Mouse (Mus musculus) right cerebral cortex, postnatal 4 days (tissue): ENCODE data around the gene Trak2.
A peak's percentile ranks its signal among the peaks of the same experiment; 100 is the strongest.
"Not testable (repeated sequence)": the region's sequence is repeated elsewhere in the genome, so short reads cannot be mapped to it uniquely, and the experiment has no call there.

ENCODE experiments used
- DNase-seq: peaks from one replicate; pipeline ENCODE4 v3.0.0-alpha.2; 2022

Gene Trak2

DNA sequence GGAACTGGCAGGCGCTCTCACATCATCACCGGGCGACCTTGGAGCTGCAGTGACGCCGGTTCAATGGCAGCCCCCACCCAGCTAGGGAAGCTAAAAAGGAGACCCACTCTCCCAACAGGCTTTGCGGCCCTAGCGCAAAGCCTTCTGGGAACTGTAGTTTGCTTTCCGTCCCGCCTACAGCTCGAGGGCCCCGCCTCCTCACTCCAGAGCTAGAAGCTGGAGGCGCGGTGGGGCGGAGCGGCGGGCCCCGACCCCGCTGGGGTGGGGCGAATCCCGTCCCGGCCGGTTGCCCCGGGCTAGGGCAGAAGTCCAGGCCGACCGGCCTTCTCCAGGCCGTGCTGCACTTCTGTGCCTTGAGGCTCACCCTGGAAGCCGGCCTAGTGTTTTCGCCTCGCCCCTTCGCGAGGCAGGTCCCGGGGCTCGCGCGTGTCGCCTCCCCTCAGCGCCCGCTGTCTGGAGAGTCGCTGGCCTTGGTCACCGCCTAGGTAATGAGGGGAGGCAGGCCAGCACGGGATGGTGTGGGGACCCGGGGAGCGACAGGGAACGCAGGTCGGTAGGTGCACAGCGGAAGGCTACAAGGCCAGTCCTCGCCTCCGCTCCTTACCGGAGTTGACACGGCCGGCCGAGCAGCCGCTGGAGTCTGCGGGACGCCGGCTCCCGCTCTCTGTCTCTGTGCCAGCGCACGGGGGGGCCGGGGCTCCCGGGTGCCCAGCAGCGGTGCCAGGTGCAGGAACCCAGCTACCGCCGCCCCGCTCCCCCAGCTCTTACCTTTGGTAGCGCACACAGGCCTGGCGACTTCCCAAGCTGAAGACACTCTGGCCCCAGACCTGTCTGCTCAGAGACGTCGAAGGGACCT, at the start of gene Trak2, which contains the start of gene Stradb:
Gene Trak2, minus strand, starts transcription at position 65 of the 856 bp plus-strand sequence.
Gene Stradb, plus strand, starts transcription at position 157 of the 856 bp plus-strand sequence.
- DNase-seq = peak; percentile 88

DNA sequence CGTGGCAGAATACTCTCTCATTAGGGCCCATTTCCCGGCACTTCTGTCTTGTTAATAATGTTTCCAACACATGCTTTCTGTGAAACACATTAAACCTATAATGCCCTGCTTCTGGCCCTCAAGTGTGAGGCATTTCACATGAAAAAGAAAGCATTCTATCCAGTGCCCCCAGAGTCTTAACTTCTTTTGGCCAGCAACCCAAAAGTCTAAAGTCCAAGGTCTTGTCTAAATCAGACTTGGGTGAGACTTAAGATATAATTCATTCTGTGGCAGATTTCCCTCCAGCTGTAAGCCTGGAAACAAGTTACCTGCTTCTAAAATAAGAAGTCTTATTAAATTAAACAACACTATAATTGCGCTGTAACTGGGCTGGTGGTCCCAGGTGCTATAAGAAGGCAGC, 48.3 kb upstream of the Trak2 start:
- DNase-seq = no peak

DNA sequence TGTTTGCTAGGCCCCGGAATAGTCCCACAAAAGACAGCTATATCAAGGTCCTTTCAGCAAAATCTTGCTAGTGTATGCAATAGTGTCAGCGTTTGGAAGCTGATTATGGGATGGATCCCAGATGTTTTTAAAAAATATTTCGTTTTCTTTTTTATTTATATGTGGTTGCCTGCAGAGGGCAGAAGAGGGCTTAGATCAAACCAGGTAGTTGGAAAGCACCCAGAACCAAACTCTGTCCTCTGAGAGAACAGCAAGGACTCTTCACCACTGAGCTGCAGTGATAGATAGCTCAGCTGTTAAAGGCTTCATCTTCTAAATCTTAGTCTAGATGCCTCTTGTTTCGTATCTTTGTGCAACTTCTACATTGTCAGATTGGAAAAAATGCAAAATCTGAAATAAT, 36.0 kb upstream of the Trak2 start:
- DNase-seq = peak; percentile 10

DNA sequence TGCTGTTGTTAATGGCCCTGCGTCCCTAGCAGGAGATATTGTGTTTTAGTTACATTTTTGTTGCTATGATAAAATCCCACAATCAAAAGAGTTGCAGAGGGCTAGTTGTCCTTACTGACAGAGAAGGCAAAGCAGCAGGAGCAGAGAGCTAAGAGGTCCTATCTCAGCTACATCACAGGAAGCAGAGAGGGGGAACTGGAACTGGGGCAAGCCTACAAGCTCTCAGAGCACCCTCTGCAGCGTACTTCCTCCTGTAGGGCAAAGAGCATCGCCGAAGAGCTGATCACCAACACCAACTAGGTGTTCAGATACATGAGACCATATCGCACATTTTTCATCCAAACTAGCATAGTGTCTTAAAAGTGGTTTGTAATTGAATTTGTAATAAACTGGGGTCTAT, 22.1 kb upstream of the Trak2 start:
- DNase-seq = no peak

DNA sequence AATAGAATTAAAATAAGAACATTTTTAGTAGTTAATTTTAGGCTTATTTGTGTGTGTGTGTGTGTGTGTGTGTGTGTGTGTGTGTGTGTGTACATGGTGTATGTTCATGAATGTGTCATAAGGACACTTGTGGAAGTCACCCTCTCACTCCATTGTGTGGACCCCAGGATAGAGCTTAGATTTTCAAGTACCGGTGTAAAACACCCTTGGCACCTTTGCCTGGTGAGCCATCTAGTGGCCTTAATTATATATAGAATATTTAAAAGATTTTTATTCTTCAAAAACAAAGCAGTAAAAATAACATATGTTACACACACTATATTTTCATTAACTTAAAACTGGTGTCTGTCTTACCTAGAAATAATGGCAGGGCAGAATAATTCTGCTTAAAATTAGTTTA, 20.5 kb upstream of the Trak2 start:
- DNase-seq = no peak

DNA sequence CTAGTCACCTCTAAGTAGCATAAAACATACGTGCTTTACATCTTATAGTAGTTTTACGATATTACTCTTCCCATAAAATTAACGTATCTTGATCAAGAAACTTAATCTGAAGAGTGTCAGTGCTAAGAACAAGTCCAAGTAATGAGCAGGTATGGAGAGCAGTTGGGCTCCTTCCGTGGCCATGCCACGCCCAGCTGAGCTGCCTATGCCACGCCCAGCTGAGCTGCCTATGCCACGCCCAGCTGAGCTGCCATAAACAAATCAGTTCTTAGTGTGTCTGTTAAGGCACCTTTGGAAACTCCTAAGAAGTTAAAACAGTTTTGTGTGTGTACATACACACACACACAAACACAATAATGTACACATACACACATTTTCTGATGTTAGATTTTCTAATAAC, 19.9 kb upstream of the Trak2 start:
- no peak for DNase-seq

DNA sequence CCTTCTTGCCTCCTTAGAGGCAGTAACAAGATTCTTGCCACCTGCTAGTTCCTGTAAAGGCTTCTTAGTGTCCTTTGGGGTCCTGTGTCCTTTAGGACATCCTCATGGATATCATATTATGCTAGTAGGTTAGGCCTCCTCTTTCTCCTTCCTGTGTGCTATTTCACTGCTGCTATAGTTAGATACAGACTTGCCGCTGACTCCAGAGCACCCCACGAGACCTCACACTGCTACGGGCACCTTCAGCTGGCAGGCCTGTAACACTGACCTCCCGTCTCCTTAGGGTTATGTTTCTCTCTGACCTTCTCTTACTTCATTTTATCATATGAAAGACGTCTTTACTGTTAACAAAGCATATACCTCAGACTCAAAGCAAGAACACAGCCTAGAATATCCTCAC, 11.4 kb upstream of the Trak2 start:
- DNase-seq = no peak

DNA sequence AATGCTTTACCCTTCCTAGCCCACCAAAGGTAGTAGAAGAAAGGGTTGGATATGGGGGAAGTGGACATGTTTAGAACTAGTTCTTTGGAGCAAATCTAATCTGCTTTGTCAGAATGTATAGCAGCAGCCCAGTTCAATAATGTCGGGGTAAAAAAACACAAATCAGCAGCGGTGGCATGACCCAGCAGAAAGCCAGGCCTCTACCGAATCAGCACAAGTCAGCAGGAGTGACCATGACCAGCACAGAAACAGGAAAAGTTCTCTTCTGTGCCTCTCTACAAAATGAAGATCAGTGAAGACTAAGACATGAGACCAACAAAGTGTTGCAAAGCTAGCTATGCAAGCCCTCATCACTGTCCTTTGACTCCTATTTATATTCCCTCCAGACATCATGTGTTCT, 9.0 kb upstream of the Trak2 start:
- DNase-seq = no peak

DNA sequence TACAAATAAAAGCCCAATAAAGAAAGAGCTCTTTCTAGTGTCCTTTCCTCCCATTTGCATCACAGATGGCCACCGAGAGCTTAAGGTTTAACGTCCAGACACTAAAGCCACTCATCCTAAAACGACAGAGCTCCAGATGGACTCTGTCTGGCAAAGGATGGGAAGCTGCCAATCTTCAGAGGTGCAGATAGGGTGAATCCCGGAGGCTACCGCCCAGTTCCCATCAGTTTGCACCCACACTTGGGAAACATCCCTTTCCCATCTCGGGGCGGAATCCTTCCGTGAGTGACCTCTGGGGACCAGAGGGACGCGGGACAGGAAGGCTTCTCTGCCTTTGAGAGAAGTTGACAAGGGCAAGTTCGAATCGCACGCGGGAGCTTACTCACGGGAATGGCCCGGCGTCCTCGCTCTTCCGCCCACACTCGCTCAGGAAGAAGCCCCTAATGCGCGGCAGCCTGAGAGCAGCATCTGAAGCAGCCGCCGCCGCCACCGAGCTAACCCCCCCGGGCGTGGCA, 322 bp downstream of the Trak2 start:
- DNase-seq = no peak

DNA sequence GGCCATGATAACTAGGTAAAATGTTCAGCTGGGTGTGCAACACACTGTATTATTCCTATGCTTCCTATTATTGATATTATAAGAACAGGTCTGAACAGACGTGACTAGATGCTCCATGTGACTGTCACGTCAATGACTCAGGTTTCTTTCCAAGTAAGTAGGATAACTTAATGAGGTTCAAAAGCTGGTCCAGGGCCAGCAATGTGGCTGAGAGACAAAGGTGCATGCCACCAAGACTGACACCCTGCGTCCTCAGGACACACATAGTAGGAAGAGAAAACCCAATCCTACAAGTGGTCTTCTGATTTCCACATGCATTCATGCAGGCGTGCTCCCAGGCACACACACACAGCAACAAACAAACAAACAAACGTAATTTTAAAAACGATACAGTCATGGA, 2.1 kb downstream of the Trak2 start:
- no peak for DNase-seq

DNA sequence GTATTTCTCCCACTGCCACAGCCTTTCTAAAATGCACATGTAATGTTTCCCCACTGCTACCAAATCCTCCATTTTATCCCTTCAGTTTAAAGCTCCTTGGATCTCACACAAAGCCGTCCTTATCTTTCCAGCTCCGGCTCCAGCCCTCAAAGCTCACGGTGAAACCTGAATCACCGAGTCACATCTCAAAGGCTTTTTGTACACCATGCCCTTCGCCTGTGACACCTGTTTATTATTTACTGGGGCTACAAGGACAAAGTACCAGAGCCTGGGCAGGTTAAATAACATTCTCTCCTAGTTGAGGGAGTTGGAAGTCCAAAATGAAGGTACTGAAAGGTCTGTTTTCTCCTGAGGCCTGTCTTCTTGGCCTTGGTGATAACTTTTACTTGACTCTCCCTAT, 3.2 kb downstream of the Trak2 start:
- DNase-seq = no peak

DNA sequence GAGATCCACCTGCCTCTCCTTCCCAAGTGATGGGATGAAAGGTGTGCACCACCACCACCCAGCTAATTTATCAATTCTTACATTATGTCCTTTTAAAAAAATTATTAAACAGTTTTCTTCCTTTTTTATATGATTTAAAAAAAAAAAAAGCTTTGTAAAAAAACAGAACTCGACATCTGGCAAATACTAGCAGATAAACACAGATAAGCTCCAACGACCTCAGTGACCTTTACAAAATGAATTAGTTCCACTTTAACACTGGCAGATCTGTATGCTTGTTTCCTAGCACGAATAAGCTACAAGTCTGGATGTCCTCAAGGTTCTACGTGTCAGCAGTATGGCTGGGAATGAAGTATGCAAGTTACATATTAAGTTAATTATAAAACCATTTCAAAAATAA, 5.7 kb downstream of the Trak2 start:
- DNase-seq = no peak

DNA sequence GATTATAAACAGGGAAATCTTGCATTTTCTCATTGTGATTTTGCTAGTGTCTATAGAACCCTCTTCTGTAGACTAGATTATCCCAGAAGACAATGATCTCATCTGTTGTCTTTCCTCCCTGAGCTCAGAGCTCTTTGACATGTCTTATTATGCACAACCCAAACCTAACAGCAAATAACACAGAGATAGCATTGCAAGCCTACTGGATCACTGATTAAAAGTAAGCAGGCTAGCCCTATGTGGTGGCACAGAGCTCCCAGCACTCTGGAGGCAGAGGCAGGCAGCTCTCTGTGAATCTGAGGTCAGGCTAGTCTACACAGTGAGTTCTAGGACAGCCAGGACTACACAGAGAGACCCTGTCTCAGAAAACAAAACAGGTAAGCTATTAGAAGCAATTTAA, 10.4 kb downstream of the Trak2 start:
- no peak for DNase-seq

DNA sequence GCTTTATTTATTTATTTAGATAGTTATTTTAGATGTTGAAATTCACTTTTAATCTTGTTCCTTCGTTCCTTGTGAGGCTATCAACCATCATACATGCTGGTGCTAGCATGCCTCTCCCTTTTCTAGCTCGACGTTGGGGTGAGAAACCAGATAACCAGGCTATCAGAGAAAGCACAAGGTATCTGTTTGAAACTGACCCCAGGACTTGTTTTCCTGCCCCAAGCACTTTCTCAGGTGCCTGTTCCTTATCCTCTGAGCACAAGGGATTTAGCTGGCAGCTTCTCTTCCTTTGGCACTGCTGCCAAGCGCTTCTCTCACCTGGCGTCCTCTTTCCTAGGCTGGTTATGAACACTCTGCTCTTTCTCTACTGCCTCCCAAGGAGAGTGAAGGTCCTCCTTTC, 10.8 kb downstream of the Trak2 start:
- DNase-seq = no peak

DNA sequence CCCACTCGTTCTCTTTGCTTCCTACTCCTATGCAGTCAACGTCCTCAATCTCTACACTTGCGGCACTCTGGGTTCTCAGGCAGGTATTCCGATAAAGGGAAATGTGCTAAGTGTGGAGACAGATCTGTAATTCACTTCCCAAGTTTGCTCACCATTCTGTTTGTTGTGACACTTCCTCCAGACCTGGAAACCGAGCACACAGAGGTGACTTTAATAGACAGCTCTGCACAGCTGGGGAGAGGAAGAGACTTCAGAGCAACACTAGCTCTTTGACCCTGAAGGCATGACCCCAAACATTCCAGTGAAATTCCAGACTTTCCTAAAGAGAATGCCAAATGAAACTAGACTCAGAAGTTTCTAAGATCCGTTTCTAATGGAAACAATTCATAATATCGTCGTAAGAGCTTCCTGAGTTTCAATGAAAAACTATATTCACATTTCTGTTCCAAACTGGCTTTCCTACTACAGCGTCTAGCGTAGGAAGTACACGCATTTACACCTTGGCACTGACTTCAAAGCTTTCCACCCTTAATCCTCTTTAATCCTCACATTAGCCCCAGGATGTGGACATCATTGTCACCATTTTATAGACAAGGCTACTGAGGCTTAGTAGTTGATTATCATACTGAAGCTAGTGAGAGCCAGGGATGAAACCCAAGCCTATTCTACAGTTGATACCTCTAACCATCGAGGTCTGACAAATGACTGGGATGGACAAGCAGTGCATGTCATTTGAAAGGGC, 11.9 kb downstream of the Trak2 start:
- DNase-seq = no peak

DNA sequence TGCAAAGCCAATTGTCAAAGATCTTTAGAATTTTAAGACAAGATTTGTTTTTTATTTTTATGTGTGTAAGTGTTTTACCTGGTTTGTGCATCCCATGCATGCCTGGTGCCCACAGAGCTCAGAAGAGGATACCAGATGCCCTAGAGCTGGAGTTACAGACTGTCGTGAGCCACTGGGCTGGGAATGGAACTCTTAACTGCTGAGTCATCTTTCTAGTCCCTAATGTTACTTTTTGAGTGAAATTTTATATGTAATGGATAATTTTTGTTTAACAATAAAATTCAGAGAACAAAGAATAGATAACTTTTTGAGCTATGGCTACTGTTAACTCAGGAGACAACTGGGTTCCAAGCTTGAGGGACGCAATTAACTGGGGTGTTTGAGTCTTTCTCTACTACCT, 13.5 kb downstream of the Trak2 start:
- no peak for DNase-seq

DNA sequence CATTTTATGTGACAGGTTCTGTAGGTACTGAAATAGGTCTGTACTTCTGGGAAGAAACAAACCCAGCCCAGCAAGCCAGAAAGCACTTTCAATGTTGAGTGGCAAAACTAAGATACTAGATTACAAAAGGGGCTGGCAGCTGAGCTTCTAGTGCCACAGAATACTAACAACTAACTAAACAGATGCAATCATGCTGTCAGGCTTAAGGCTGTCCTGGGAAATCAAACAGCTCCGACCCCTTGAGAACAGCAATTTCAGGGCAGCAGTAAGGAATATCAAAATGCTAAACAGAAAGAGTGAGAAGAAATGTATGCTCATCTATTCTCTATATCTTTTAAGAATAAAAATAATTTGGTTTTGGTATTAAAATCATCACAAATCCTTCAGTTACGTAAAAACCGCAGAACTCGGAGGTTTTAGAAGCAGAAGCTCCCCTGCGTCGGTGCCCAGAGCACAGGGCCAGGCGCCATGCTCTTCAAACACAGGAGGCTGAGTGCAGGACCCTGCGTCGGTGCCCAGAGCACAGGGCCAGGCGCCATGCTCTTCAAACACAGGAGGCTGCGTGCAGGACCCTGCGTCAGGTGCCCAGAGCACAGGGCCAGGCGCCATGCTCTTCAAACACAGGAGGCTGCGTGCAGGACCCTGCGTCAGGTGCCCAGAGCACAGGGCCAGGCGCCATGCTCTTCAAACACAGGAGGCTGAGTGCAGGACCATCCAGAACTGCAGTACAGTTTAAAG, 14.3 kb downstream of the Trak2 start:
- DNase-seq = not testable (repeated sequence)

DNA sequence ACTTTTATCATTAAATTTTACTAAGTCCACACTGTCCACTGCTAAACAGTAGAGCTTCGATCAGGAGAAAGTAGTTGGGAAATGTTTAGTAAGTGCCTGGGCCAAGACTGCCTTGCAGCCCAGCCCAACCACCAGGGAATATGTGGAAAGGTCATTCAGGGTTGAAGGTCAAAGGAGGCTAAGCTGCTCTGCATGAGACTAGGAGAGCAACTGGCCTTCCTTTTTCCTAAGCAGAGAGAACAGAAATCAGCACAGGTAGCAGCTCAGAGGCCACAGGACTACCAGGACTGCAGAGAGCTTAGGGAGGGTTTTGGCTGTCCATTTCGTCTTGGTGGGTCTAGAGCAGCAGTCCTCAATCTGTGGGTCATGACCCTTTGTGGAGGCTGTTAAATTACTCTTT, 15.3 kb downstream of the Trak2 start:
- DNase-seq = no peak

DNA sequence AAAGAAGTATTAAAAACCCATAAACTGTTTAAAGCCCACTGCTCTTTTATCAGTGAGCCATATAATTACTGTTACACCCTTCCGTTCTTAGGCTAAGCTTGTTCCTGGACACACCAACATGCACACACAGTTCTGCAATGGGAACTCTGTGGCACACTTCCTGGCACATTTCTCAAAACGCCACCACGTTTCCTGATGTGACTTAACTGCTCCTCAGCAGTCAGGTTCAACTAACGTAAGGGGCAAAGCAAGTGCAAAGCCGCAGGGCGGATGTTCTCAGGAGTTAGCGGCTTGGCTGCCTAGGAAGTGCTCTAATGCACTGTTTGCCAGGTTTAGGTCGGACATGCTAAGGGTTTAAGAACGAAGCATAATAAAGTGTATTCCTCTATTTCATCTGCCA, 17.0 kb downstream of the Trak2 start:
- no peak for DNase-seq

DNA sequence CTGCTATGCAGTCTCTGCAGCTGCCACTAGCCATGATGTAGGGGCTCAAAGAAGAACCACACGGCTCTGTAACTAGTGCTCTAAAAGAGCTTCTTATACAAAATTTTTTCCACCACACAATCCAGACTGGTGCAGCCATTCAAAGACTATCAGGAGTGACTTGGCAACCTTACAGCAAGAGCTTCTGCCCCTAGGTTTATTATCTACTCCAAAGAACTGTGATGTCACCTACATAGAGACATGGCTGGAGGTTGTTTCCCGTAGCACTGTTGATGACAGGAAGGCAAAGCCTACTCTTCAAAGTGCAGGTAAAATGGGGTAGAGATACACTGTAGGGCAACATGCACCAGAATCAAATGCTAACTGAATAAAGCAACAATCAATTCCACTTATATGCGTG, 17.5 kb downstream of the Trak2 start:
- no peak for DNase-seq

DNA sequence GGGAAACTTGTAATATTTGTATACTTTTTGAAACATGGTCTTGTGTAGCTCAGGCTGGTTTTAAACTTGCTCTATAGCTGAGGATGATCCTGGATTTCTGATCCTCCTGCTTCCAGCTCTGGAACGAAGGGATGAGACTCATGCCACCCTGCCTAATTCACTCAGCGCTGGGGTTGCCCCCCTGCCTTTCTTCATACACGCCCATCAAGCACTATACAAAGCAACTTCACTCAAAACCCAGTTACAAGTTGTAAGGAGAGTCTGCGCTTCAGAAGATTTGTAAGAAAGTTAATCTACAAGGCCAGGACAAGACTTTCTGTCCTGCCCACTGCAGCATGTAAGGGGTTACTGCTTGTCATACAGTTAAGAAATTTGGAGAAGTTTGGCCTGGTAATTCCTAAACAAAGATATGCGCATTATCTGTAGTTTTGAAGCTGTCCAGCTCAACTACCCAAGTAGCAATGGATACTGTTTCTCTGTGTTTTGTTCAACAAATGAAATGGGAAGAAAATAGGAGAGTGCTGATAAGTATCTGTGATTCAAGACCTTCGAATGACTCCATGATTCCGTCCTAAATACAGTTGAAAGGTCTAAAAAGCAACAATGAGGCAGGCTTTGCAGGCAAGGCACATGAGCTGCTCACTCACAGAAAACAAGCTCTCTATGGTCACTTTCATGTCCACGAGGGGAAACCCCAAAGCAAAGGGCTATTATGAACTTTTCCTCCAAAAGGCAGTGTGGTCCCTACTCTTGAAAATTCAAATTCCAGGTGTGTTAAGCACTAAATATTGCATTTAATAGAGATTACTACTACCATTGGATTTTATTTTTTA, 18.4 kb downstream of the Trak2 start:
- no peak for DNase-seq

DNA sequence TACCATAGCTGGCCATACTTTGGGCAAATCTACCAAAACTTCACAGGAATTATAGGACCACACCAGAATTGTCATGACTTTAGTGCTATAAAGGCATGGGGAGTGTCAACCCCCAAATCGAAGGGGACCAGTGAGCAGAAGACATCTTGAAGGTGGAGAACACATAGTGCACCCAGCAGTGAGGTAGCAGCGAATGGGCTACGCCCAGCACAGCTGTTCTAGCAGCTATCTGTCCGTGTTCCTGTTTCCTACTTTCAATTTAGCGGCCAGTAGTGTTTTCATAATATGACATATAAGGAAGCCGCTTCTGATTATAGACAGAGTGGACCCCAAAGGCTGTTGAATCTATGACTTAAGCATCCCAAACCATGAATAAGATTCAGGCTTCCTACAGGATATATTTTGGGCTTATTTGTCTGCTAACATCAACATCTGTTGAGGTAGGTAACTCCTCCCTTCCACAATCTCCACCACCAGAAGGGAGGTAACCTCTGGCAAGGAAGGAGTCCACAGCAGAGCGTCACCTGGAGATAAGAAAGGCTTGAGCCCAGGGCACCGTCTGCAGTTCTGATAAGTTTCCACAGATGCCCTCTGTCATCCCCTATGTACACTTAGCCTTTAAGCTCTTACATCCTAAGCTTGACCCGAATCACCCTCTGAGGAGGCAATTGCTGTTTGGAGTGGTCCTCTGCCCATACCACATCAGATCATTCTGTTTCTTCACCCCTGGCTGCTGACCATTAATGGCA, 19.4 kb downstream of the Trak2 start:
- no peak for DNase-seq
